Mouse (Mus musculus) v-Abl transformed pro-B cells (cell line): ENCODE data around the gene Tdrd5.
"Not testable (repeated sequence)": the region's sequence is repeated elsewhere in the genome, so short reads cannot be mapped to it uniquely, and the experiment has no call there.

ENCODE experiments used
- in situ Hi-C, 2 experiments: fragments of 400-800 bp; cut with MboI; formaldehyde crosslinking; loops; one replicate each; pipeline ENCODE4 v1.15.1; 2025; ENCODE audit not compliant: unreplicated experiment in 2 of 2

Tdrd5 gene

GRCm38 (mm10) chr1:156302911-156303749 is at the start of gene Tdrd5:
TSS of gene Tdrd5 (minus strand) at chr1:156303664.
- in situ Hi-C loops: no loop called here

GRCm38 (mm10) chr1:156352466-156352865 is 49.0 kb upstream of the Tdrd5 start:
- in situ Hi-C loops: no loop called here

GRCm38 (mm10) chr1:156350441-156350840 is 47.0 kb upstream of the Tdrd5 start:
- in situ Hi-C loops: no loop called here

GRCm38 (mm10) chr1:156349031-156349430 is 45.6 kb upstream of the Tdrd5 start:
- in situ Hi-C loops: no loop called here

GRCm38 (mm10) chr1:156345633-156346032 is 42.2 kb upstream of the Tdrd5 start:
- in situ Hi-C loops: no loop called here

- in situ Hi-C loops: no loop called here
Observed at GRCm38 (mm10) chr1:156344433-156344832, 41.0 kb upstream of the Tdrd5 start.

- in situ Hi-C loops: no loop called here
Observed at GRCm38 (mm10) chr1:156340847-156341246, 37.4 kb upstream of the Tdrd5 start.

- in situ Hi-C loops: no loop called here
Observed at GRCm38 (mm10) chr1:156323126-156323525, 19.7 kb upstream of the Tdrd5 start.

- in situ Hi-C loops: no loop called here
Observed at GRCm38 (mm10) chr1:156310630-156311029, 7.2 kb upstream of the Tdrd5 start, which contains the start of gene Nphs2. TSS of gene Nphs2 (plus strand) at chr1:156310727.

- in situ Hi-C loops: no loop called here
Observed at GRCm38 (mm10) chr1:156308595-156308994, 5.1 kb upstream of the Tdrd5 start.

- in situ Hi-C loops: no loop called here
Observed at GRCm38 (mm10) chr1:156290016-156290415, 13.4 kb downstream of the Tdrd5 start.

GRCm38 (mm10) chr1:156289222-156289587 is 14.3 kb downstream of the Tdrd5 start:
- in situ Hi-C loops: not testable (repeated sequence)

GRCm38 (mm10) chr1:156288556-156289221 is 14.8 kb downstream of the Tdrd5 start:
- in situ Hi-C loops: no loop called here

- in situ Hi-C loops: no loop called here
Observed at GRCm38 (mm10) chr1:156285541-156285896, 17.9 kb downstream of the Tdrd5 start.

- in situ Hi-C loops: no loop called here
Observed at GRCm38 (mm10) chr1:156284851-156285540, 18.5 kb downstream of the Tdrd5 start.

- in situ Hi-C loops: no loop called here
Observed at GRCm38 (mm10) chr1:156284207-156284606, 19.3 kb downstream of the Tdrd5 start.

GRCm38 (mm10) chr1:156280131-156280530 is 23.3 kb downstream of the Tdrd5 start:
- in situ Hi-C loops: no loop called here

- in situ Hi-C loops: no loop called here
Observed at GRCm38 (mm10) chr1:156273647-156274046, 29.8 kb downstream of the Tdrd5 start.

GRCm38 (mm10) chr1:156271654-156272053 is 31.8 kb downstream of the Tdrd5 start:
- in situ Hi-C loops: no loop called here

GRCm38 (mm10) chr1:156270471-156270870 is 33.0 kb downstream of the Tdrd5 start:
- in situ Hi-C loops: no loop called here

- in situ Hi-C loops: loop anchor here in 1 of 2 experiments (10.0 kb wide), 1 partner anchor 366 kb away; no protein-coding TSS in a partner anchor
Observed at GRCm38 (mm10) chr1:156268546-156268945, 34.9 kb downstream of the Tdrd5 start.
